In genomic region chr5:114784622-114785165, GRCm38 (mm10) we compare ENCODE assay signal across 8 mouse cellular contexts. TPM values are rescaled to one million over a fixed set of nuclear protein-coding genes. Genes with fewer than 3 reads are reported as not detected.
DNase-seq lines count a peak whose midpoint lies in the region; ATAC-seq and TF ChIP-seq lines count a peak whose summit lies in the region.

No protein-coding gene starts in this region.

- WGBS in heart, embryonic 10.5 days: 59% methylated on average over 16 of the region's 16 CpGs
- 7% methylated on average over 16 of the region's 16 CpGs for WGBS in liver, embryonic 16.5 days (ENCODE audit: insufficient replicate concordance)

- H3K4me3 ChIP-seq in testis, adult 2 months (ENCODE audit: control insufficient read depth, low read depth, low read length): no peak overlapping the region
- H3K4me3 ChIP-seq in heart, embryonic 10.5 days: no peak overlapping the region
- H3K4me3 ChIP-seq in liver, embryonic 16.5 days (ENCODE audit: low read depth, low read length): no peak overlapping the region

- H3K4me2 ChIP-seq in liver, embryonic 16.5 days (ENCODE audit: low read depth, low read length): peak overlapping the region; percentile 58

- TF ChIP-seq POLR2A in testis, adult 2 months (IDR thresholded peaks at IDR 0.05; ENCODE audit: control insufficient read depth, low read depth, low read length): no peak

- no peaks in the 10 kb centered on the region for H3K36me3 ChIP-seq in testis, adult 2 months (ENCODE audit: control insufficient read depth, insufficient read depth, low read length)
- peaks cover 35% of the 10 kb centered on the region for H3K36me3 ChIP-seq in heart, embryonic 10.5 days
- peaks cover 22% of the 10 kb centered on the region for H3K36me3 ChIP-seq in liver, embryonic 16.5 days (ENCODE audit: control insufficient read depth, insufficient read depth)

- peak overlapping the region; percentile 35 for H3K9ac ChIP-seq in liver, embryonic 16.5 days (ENCODE audit: low read depth, low read length)

- TF ChIP-seq CTCF in testis, adult 2 months (IDR thresholded peaks at IDR 0.05; ENCODE audit: control insufficient read depth, insufficient read depth, insufficient replicate concordance, low read depth, low read length): no peak

- no peaks in the 10 kb centered on the region for H3K9me3 ChIP-seq in heart, embryonic 10.5 days
- no peaks in the 10 kb centered on the region for H3K9me3 ChIP-seq in liver, embryonic 16.5 days (replicated peaks; ENCODE audit: control insufficient read depth, low read length)

- H3K27ac ChIP-seq in testis, adult 2 months (ENCODE audit: control insufficient read depth, insufficient read depth, low read depth, low read length): peak overlapping the region; percentile 41
- H3K27ac ChIP-seq in heart, embryonic 10.5 days: peak overlapping the region; percentile 68; the same call in 1 of the 2 replicates
- H3K27ac ChIP-seq in liver, embryonic 16.5 days (ENCODE audit: low read length): peak overlapping the region; percentile 75

- peak; percentile 85 for ATAC-seq in liver, embryonic 16.5 days (ENCODE audit: low read depth)

- DNase-seq in testis, postnatal 10 days (ENCODE audit: low spot score): no peak
- no peak for DNase-seq in heart, embryonic 10.5 days (ENCODE audit: low spot score)
- peak; percentile 55 for DNase-seq in yolk sac, embryonic 10.5 days (ENCODE audit: low spot score)
- no peak for DNase-seq in left cerebral cortex, adult 9 months (ENCODE audit: low spot score in 2 of 2)
- no peak for DNase-seq in spleen, postnatal 4 days (ENCODE audit: low spot score in 2 of 2)
- DNase-seq in right cerebral cortex, postnatal 25 days: no peak

- H3K4me1 ChIP-seq in testis, adult 2 months (ENCODE audit: control insufficient read depth, insufficient read depth, low read length): peaks cover 11% of the 10 kb centered on the region
- peaks cover 56% of the 10 kb centered on the region for H3K4me1 ChIP-seq in heart, embryonic 10.5 days
- peaks cover 50% of the 10 kb centered on the region for H3K4me1 ChIP-seq in liver, embryonic 16.5 days (ENCODE audit: control insufficient read depth, low read depth, low read length)

- H3K27me3 ChIP-seq in testis, adult 2 months (ENCODE audit: control insufficient read depth, insufficient read depth, low read length): no peaks in the 10 kb centered on the region
- H3K27me3 ChIP-seq in heart, embryonic 10.5 days (ENCODE audit: insufficient read depth, poor library complexity, severe bottlenecking): no peaks in the 10 kb centered on the region
- H3K27me3 ChIP-seq in liver, embryonic 16.5 days (ENCODE audit: control insufficient read depth, insufficient read depth, low read depth, low read length): no peaks in the 10 kb centered on the region

RNA-seq across cellular contexts. Expression of gene Git2, which starts 9.4 kb away (rescaled TPM):
- polyA plus RNA-seq in testis, adult 2 months (2012; rRNA removed): 15.1 and 16.1 TPM in 2 replicates
- 31.6 and 33.0 TPM in 2 replicates for polyA plus RNA-seq in heart, embryonic 10.5 days (2016; fragmentation: Nextera tagmentation; extraction: Ambion mirVana)
- polyA plus RNA-seq in liver, embryonic 16.5 days (2015; fragmentation: Nextera tagmentation; extraction: Ambion mirVana): 15.4 and 16.1 TPM in 2 replicates

RNA-seq across cellular contexts. Expression of gene Ankrd13a, which starts 10.2 kb away (rescaled TPM):
- polyA plus RNA-seq in testis, adult 2 months (2012; rRNA removed): 167 and 170 TPM in 2 replicates
- polyA plus RNA-seq in heart, embryonic 10.5 days (2016; fragmentation: Nextera tagmentation; extraction: Ambion mirVana): 37.5 and 41.2 TPM in 2 replicates
- polyA plus RNA-seq in liver, embryonic 16.5 days (2015; fragmentation: Nextera tagmentation; extraction: Ambion mirVana): 10.0 and 11.8 TPM in 2 replicates

RNA-seq across cellular contexts. Expression of gene 1500011B03Rik, which starts 38.6 kb away (rescaled TPM):
- polyA plus RNA-seq in testis, adult 2 months (2012; rRNA removed): 51.7 and 67.4 TPM in 2 replicates
- polyA plus RNA-seq in heart, embryonic 10.5 days (2016; fragmentation: Nextera tagmentation; extraction: Ambion mirVana): 58.7 and 77.1 TPM in 2 replicates
- polyA plus RNA-seq in liver, embryonic 16.5 days (2015; fragmentation: Nextera tagmentation; extraction: Ambion mirVana): 19.4 and 22.7 TPM in 2 replicates
